Mouse (Mus musculus) 3134 (cell line): ENCODE measurements at regions not wholly inside any gene's neighbourhood (a gene's known extent, or its start where the extent isn't known, plus 50 kb on each side); places are given as distances from the start of the nearest gene placed in this dataset.
A peak's percentile ranks its signal among the peaks of the same experiment; 100 is the strongest.

ENCODE experiments used
- DNase-seq: peaks from one replicate; pipeline ENCODE4 v3.0.0-alpha.2; 2011; ENCODE audit warnings: low spot score; ENCODE audit not compliant: insufficient read length; ENCODE audit errors: extremely low read depth

DNA sequence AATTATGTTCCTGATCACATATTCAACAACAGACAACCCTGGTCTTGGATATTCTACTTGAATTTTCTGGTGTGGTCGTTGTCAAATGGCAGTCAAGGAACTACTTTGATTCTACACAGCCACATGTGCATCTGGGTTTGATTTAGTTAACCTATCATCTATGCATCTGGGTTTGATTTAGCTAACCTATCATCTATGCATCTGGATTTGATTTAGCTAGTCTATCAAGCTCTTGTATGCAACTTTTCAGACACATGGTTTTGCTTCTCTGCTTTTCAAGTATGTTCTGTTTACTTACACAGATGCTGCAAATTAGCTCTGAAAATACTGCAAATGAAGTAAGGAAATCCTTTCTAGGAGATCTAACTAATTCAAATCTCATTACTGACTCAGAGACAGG is 117.4 kb upstream of the Otud4 start:
- no peak for DNase-seq

- no peak for DNase-seq
These were observed 119.6 kb upstream of the Smad1 start for GRCm38 (mm10) chr8:79518966-79519365.

- no peak for DNase-seq
These were observed 116.0 kb upstream of the Smad1 start for GRCm38 (mm10) chr8:79515282-79515783.

DNA sequence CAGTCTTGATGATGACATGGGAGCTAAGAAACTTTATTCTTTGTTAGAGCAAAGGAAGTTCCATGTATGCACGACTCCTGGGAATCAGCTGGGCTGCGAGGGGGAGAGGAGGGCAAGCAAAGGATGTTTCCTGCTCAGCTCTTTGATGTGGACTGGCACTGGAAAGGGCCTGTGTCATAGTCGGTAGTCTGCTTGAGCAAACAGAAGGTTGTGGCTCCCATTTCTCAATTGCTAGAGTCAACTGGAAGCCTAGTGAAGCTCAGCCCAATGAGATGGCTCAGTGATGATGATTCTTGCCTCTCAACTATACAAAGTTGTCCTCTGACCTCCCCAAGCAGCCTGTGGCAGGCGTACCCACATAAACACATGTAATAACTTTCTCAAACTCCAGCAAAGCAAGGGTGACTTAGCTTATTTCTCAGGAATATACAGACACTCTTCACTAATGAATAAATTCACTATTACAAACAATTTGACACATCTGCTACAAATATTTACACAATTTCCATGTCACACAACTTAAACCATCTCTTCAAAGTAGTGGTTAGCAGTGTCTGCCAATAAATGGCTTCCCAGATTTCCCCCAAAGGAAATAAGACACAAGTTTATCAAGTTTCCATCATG is 115.4 kb upstream of the Smad1 start:
- no peak for DNase-seq

DNA sequence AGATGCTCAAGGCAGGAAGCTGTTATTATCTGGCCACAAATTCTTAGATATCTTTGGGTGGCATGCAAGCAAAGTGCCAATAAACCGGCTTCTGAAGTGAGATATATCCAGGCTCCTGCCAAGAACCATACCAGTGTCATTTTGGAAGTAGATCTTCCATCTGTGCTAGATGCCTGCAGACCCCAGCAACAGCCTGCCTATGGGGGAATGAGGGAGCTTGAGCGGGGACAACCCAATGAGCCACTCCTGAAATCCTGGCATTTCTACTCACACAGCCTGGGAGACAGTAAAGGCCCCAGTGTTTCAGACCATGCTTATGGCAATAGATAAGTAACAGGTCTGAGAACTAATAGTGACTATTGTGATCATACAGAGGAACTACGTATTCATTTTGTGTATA is 109.3 kb upstream of the Smad1 start:
- DNase-seq = no peak

- no peak for DNase-seq
These were observed 106.1 kb upstream of the Smad1 start for GRCm38 (mm10) chr8:79505381-79505780.

GRCm38 (mm10) chr8:79503906-79504305 is 104.6 kb upstream of the Smad1 start:
- no peak for DNase-seq

DNA sequence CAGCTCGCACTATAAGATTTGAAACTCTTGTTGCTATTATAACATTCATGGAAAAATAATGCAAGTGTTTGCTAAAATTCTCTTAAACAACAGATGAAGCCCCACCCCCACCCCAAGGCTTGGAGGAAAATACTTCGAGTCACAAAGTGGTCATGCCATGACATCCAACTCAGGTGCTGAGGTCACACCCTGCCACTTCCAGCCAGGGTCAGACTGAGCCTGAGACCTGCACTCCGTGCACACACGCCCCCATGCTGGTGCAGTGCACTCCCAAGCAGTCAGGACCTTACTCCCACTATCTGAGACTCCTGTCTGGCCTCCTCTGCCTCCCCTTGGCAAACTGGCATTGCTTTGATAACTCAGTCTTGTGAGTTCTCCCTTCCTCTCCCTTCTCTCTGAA is 102.7 kb upstream of the Smad1 start:
- no peak for DNase-seq

DNA sequence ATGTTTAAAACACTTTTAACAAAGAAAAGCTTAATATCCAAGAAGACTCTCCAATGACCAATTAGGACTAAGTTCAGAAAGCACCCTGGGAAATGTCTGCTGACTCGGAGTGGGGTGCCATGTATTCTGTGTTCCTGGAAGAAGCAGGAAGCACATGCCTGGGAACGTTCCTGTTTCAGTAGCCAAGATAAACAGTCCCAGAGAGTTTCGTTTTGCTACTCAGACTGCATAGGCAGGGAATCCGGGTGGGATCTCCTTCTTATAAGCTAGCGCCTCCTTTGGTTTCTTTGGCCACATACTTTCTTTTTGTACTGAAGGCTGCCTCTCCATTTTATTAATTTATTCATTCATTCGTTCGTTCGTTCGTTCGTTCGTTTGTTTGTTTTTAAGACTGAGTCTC is 101.9 kb upstream of the Smad1 start:
- no peak for DNase-seq

GRCm38 (mm10) chr8:79499258-79499657 is 99.9 kb upstream of the Smad1 start:
- DNase-seq = no peak

DNA sequence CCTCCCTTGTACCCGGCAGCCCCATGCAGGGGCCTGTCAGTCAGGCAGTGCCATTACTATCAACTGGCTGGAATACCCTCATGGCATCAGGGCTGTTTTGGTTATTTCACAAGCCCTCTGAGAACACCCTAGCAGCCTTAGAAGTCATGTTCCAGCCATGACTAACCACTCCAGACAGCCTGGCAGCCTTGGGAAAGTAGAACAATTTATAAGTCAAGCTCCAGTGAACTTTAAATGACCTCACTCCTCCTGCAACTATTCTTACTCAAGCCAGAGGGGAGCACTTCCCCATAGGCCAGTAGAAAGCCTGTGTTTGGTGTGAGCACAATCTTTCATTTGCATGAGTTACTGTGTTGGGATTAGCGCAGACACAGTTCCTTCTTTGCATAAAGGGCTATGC is 99.3 kb upstream of the Smad1 start:
- DNase-seq = no peak

DNA sequence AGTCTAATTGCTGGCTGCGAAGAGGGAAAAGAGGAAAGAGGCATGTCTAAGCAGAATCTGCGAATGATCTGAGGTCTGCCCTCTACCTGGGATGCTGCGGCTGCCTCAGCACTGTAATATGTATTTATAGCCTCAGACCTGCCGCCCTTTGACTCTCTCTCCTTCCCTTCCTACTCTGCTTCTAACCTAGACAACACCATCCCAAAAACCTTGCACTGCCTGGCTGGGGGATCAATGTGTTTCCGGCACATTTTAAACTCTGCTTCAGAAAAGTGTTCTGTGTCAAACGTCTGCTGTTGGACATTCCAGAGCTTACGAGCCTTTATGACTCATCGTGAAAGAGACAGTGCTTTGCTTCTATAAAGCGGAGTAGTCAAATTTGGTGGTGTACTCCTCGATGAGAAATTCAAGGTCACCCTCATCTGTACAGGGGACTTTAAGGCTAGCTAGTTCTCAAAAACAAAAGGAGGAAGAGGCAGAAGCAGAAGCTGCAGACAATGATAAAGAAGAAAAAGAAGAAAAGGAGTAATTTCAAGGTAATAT is 91.9 kb upstream of the Smad1 start:
- no peak for DNase-seq

GRCm38 (mm10) chr8:79490739-79491138 is 91.4 kb upstream of the Smad1 start:
- no peak for DNase-seq

DNA sequence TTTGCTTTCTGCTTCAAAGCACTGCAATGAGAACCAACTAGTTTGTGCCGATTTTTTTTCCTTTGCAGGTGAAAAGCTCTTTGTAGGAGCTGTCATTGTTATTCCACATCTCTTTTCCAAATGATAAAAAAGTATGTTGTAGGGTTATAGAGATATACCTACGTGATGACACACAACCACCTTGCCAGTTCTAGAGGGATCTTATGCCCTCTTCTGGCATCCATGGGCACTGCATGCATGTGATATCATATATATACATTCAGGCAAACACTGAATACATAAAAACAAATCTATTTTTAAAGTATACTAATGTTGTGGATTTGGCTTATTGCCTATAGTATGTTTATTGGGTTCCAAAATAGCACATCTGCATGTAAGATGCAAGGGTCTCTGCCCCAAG is 89.5 kb upstream of the Smad1 start:
- no peak for DNase-seq

DNA sequence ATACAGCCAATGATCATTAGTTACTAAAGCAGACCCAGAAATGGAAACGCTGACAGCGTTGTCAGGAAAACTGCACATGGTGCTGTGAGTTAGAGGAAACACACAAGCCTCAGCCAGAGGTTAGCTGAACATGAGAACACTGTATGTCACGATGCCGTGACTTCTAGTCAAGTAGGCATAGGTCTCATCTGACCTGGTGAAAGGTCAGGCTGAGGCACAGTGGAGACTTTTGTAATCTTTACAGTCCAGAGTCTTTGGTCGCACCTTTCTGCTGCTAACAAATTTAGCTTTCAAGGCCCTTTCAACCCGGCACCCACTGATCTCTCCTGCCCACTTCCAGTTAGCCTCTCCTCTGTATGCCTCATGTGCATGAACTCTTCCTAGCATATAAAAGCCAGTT is 88.3 kb upstream of the Smad1 start:
- DNase-seq = no peak

DNA sequence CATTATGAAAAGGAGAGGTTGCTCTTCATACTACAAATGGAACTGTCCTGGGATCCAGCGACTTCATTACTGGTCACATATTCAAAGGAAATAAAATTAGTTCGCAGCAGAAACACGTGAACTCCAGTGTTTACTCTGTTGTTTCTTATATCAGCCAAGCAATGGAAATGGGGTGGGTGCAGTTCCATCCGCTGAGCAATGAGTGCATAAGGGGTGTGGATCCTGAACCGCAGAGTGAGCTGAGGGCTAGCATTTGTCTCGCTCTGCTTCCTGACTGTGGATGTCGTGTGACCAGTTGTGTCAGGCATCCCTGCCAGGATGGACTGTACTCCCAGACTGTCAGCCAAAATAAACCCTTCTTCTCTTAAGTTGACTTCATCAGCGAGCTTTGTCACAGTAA is 80.0 kb upstream of the Smad1 start:
- DNase-seq = no peak

DNA sequence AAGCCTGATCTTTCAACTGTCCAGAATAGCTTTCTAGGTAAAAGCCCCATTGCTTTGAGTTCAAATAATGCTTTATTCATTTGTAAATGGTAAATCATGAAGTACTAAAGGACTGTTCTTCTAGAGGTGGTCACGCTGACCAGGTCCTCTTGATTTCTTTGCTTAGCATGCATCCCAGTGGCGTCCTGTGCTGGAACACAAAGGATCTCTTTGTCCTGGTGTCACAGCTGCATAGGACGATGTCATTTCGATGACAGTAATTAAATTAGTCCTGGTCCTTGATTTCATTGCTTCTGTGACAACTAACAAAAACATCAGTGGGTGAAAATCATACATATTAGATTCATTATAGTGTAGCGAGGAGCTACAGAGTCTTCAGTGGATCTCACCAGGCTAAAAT is 76.7 kb upstream of the Smad1 start:
- no peak for DNase-seq

DNA sequence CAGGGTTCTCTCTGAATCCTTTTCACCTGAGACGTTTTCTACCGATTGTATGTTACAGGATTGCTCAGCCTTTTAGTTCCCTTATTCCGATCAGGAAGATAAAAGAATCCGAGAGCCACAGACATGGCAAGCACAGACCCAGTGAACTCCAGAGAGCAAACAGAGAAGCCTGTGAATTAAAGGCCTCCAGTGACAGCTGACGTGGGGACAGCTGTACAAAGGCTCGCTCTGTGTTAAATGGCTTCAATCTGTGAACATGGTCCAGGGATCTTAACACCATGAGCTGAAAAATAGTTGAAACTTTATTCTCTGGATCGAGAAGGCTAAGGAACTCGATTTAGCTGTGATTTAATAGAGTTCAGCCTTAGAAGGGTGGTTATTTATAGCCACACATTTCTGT is 75.4 kb upstream of the Smad1 start:
- no peak for DNase-seq

GRCm38 (mm10) chr8:79452101-79452500 is 52.8 kb upstream of the Smad1 start:
- peak; percentile 22 for DNase-seq

DNA sequence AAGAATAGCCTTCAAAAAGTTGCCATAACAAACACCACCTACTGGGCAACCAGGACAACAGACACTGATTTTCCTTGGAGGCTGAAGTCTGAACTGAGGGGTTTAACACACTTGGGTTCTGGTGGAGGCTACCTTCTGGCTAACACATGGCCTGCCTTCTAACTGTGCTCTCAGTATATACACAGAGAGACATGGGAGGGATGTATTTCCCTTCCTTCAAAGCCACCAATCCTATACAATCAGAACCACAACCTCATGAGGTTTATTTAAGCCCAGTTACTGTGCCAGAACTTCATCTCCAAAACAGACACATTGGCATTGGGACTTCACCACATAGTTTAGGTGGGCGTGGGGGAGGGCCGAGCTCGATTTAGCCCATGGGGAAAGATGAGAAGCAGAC is 50.1 kb upstream of the Smad1 start:
- DNase-seq = no peak
